Mouse (Mus musculus): ENCODE data around the gene Htt. TPM values are rescaled to one million over a fixed set of nuclear protein-coding genes. Genes with fewer than 3 reads are reported as not detected.

The Htt gene
- 2.6 and 2.9 TPM in 2 replicates for polyA plus RNA-seq (2015; fragmentation: Nextera tagmentation; extraction: Ambion mirVana)

GRCm38 (mm10) chr5:34761509-34761908 lies at the start of gene Htt:
TSS of gene Htt (plus strand) at chr5:34761740.

GRCm38 (mm10) chr5:34907910-34908725 lies 146.6 kb downstream of the Htt start, which contains the start of gene Msantd1:
TSS of gene Msantd1 (plus strand) at chr5:34908012.

GRCm38 (mm10) chr5:34948861-34949760 lies 187.6 kb downstream of the Htt start, which contains the start of gene Rgs12:
TSS of gene Rgs12 (plus strand) at chr5:34949445.

MicroRNA genes within 50 kb of the gene (microRNA counts, 519-probe panel; counts per million panel counts)
- 296 counts per million, percentile 58 among the panel's probes with 10 or more counts for microRNA mmu-miR-467g

Small RNA genes within 50 kb of the gene (microRNA-seq; reads per million reads assigned to microRNA genes)
- 0 reads per million in 2 experiments for gene Mir467g

Other genes starting within 250 kb of the Htt start
- 9.3 and 10.3 TPM in 2 replicates for gene Tnip2, start 247.7 kb upstream of the Htt start, polyA plus RNA-seq (2015; fragmentation: Nextera tagmentation; extraction: Ambion mirVana)
- gene Sh3bp2, start 235.9 kb upstream of the Htt start, polyA plus RNA-seq (2015; fragmentation: Nextera tagmentation; extraction: Ambion mirVana): 3.5 and 4.2 TPM in 2 replicates
- 80.9 and 86.0 TPM in 2 replicates for gene Add1, start 188.1 kb upstream of the Htt start, polyA plus RNA-seq (2015; fragmentation: Nextera tagmentation; extraction: Ambion mirVana)
- 38.5 and 52.6 TPM in 2 replicates for gene Mfsd10, start 124.5 kb upstream of the Htt start, polyA plus RNA-seq (2015; fragmentation: Nextera tagmentation; extraction: Ambion mirVana)
- gene Nop14, start 101.6 kb upstream of the Htt start, polyA plus RNA-seq (2015; fragmentation: Nextera tagmentation; extraction: Ambion mirVana): 11.4 and 12.3 TPM in 2 replicates
- gene Grk4, start 101.4 kb upstream of the Htt start, polyA plus RNA-seq (2015; fragmentation: Nextera tagmentation; extraction: Ambion mirVana): 1.5 and 2.8 TPM in 2 replicates
- gene Msantd1, start 146.3 kb downstream of the Htt start, polyA plus RNA-seq (2015; fragmentation: Nextera tagmentation; extraction: Ambion mirVana): 0.11 TPM in 1 of 2 replicates, not detected in the other
- 17.5 TPM in 2 replicates for gene Rgs12, start 187.7 kb downstream of the Htt start, polyA plus RNA-seq (2015; fragmentation: Nextera tagmentation; extraction: Ambion mirVana)

Measured in skeletal muscle tissue, postnatal 0 days (tissue).